Mouse (Mus musculus) brain, adult 2 months (tissue): ENCODE results near the gene Dchs1.
A peak's percentile ranks its signal among the peaks of the same experiment; 100 is the strongest.

Source experiments
- DNase-seq: peaks from one replicate; pipeline ENCODE4 v3.0.0; 2011; ENCODE audit warnings: low read depth, low spot score

Dchs1 gene

DNA sequence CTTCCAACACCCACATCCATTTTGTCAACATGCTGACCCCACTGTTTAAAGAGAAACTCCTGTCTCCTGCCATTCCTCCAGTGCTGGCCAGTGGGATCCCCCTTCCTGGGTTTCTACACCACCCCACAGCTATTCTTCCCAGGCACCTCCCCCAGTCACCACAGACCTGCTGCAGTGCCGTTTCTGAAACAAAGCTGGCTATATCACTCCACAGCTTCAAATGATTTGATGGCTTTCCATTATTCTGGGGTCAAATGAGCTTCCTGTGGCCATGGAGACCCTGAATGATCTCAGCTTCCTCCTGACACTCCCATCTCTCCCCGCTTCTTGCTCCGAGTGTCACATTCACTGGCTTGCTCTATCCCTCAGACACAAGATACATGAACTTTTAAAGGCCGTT lies 2.9 kb downstream of the Dchs1 start:
- DNase-seq = no peak

- no peak for DNase-seq
These were observed 3.6 kb downstream of the Dchs1 start for GRCm38 (mm10) chr7:105783861-105784260.

GRCm38 (mm10) chr7:105778553-105779265 lies 8.7 kb downstream of the Dchs1 start:
- DNase-seq = no peak

DNA sequence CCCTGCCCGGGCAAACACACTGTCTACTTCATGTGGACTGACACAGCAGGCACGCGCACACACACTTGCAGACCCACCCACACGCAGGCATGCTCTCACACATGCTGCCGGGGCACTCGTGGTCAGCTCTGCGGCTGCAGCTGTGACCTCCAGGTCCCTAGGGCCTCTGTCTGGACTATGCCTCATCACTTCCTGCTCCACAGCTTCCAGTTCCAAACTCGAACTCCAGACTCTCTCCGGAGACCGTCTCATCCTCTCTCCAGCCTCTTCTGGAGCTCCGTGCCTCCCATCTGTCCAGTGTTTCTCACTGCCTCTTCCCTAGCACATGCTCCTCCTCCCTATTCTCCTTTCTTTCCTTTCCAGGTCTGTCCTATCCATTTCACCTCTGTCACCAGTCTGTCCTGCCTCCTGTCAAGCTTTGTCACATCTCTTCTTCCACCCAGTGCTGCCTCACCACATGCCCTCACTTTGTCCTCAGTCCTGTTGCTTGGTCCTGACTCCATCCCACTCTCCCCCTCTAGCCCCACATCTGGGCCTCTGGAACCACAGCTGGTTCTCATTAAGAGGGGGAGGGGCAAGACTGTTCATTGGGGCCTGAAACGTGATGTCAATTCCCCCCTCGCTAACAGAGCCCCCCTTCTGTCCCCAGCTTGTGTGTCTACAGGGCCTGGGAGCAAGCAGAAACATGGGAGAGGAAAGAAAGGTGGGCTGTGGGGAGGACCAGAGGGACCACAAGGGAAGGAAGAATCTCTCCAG lies 9.5 kb downstream of the Dchs1 start:
- DNase-seq = no peak

DNA sequence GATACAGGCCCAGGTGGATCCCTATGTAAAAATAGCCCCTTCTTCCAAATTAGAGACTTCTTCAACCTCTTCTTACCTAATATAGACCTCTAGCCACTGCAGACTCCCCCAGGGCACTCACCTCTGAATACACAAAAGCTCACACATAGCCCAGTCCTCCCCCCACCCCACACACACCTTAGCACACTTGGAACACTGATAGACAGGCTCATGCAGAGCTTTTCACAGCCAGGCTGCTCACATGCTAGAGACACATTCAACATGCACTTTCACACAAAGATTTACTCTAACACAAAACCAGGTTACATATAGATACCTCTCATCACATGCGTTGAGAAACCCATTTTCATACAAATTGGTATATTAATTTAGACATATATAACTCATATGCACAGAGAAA lies 10.1 kb downstream of the Dchs1 start:
- DNase-seq = no peak

GRCm38 (mm10) chr7:105776026-105776425 lies 11.4 kb downstream of the Dchs1 start:
- DNase-seq = no peak

GRCm38 (mm10) chr7:105774661-105775060 lies 12.8 kb downstream of the Dchs1 start:
- DNase-seq = no peak

- DNase-seq = no peak
These were observed 14.4 kb downstream of the Dchs1 start for GRCm38 (mm10) chr7:105773041-105773440.

DNA sequence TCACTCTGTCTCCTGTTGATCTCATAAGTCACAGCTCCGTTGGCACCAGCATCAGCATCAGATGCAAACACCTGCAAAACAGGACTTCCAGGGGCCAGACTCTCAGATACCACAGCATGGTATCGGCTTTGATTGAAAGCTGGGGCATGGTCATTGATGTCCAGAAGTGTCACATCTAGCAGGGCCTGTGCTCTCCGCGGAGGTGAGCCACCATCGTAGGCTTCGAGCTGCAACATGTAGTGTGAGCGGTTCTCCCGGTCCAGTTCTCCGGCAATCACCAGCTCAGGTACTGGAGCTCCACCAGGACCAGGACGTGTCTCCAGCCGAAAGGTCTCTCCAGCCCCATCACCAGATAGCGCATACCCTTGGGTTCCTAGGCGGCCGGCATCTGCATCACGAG lies 15.1 kb downstream of the Dchs1 start:
- no peak for DNase-seq

DNA sequence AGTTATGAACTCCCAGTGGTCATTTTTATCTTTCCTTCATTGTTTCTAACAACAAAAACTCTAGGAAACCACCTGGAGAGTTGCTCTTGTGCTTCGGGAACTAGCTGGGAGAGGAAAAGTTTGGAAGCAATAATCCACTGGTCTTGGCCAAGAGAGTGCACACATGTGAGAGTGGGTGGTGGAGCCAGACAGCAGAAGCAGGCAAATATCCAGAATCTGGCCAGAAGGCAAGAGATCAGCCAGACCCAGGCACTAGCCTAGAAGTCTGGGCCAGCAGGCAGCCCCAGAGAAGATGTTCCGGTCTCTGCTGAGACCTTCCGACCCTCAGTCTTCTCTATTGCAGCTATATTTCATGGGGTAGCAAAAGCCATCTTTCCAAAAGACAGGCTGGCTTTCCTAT lies 17.5 kb downstream of the Dchs1 start:
- DNase-seq = no peak

- DNase-seq = no peak
These were observed 19.7 kb downstream of the Dchs1 start for GRCm38 (mm10) chr7:105767729-105768165.

DNA sequence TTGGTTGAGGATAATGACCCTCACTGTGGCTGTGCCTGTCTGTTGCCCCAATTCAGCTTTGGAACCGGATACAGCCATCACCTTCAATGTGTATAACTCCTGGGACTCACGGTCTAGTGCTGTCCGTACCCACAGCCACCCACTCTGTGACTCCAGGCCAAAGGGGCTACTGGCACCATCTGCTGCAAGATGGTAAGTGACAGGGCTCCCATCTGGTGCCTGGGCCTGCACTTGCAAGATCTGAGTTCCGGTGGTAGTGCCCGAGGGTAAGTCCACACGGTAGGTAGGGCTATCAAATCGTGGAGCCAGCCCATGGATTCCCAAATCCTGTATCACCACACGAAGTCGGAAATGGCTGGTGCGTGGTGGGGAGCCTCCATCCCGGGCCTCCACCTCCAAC lies 23.1 kb downstream of the Dchs1 start:
- DNase-seq = no peak

GRCm38 (mm10) chr7:105762517-105763270 lies 24.8 kb downstream of the Dchs1 start:
- DNase-seq = no peak

GRCm38 (mm10) chr7:105761813-105762484 lies 25.5 kb downstream of the Dchs1 start:
- no peak for DNase-seq

DNA sequence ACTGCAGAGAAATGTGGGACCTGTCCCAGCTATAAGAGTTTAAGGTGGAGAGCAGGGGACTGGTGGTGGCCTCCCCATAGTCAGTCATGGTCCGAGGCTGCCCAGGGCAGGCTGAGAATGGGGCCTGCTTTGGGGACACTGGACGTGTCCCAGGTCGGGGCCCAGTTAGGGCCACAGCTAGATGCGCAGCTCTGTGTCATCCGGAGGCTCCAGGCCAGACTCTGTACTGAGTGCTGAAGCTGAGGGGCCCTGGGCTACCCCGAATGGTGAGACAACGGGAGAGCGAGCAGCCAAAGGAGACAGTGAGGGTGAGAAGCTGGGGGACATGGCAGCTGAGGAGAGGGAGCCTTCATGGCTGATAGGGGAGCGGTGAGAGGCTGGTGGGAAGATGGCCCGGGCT lies 34.2 kb downstream of the Dchs1 start:
- DNase-seq = no peak

GRCm38 (mm10) chr7:105752716-105753115 lies 34.7 kb downstream of the Dchs1 start:
- peak; percentile 54 for DNase-seq

DNA sequence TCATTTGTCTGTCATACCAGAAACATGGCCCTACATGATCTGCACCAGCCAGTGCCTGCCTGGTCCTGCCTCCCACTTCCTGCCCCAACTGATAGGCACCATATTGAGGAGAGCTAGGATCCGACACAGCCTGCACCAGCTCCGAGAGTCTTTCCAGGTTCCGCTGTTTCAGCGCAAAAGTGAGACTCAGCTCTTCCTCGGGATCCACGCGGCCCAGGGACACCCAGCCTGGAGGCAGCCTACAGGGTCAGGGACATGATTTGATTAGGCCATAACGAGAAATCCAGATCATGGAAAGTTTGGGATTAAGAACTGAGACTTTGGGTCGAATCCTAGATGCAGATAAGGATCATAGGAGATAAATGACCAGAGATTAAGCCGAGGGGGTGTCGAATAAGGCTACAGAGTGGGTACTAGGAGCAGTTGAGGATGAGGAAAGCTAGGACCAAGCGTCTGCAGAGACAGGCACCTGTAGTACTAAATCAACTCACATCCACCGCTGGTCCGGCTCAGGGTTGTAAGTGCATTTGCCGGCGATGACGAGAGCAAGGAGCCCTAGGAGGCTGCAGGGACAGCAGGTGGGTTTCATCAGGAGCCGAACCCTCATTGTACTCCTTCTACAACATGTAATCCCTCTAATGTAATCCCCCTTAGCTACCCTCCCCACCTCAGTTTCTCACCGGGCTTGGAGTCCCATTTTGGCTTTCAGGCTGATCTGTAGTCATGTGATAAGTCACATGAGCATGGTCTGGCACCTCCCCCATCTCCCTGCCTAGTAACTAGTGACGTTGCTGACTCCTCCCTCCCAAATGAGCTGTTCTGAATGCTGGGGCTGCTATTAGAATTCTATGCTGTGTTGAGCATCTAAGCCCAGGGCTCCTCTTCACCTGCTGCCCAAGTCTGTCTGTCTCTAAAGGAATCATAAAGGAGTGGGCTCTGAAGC lies 35.7 kb downstream of the Dchs1 start, which contains the start of gene Tpp1:
Gene Tpp1 (minus strand): TSS at position 745 of the 943 bp plus-strand sequence.
- peak; percentile 99 for DNase-seq

GRCm38 (mm10) chr7:105747776-105748175 lies 39.7 kb downstream of the Dchs1 start:
- DNase-seq = no peak

- peak; percentile 97 for DNase-seq
These were observed 43.4 kb downstream of the Dchs1 start, which contains the start of gene Taf10 for GRCm38 (mm10) chr7:105743926-105744590. Gene Taf10, minus strand, starts transcription at chr7:105744361.
